Mouse (Mus musculus) spleen, adult 2 months (tissue): ENCODE data around the gene Grin2c. TPM values are rescaled to one million over a fixed set of nuclear protein-coding genes. Genes with fewer than 3 reads are reported as not detected.

Experiments used
- DNase-seq, 2 experiments: peaks; one replicate each; pipeline versions ENCODE4 v3.0.0 to v3.0.0-alpha.2; 2012 to 2021; ENCODE audit warnings: low spot score in 2 of 2, low read depth in 1 of 2
- H3K27ac ChIP-seq: fragments of 200-500 bp; 2 replicates; pipeline ENCODE4 v1.5.1; 2012; ENCODE audit warnings: low read length, inconsistent platforms; ENCODE audit not compliant: insufficient read depth
- H3K27me3 ChIP-seq: fragments of 200-500 bp; 2 replicates; pipeline ENCODE4 v1.6.1; 2012; ENCODE audit warnings: mild to moderate bottlenecking, moderate library complexity, low read length, inconsistent platforms; ENCODE audit not compliant: control insufficient read depth, insufficient read depth
- H3K36me3 ChIP-seq: fragments of 200-500 bp; 2 replicates; pipeline ENCODE4 v1.6.1; 2012; ENCODE audit warnings: mild to moderate bottlenecking, low read length, inconsistent platforms; ENCODE audit not compliant: control insufficient read depth, insufficient read depth
- H3K4me1 ChIP-seq: fragments of 200-500 bp; 2 replicates; pipeline ENCODE4 v1.6.1; 2011; ENCODE audit warnings: inconsistent platforms; ENCODE audit not compliant: control insufficient read depth, insufficient read depth, insufficient read length
- H3K4me3 ChIP-seq: fragments of 200-500 bp; 2 replicates; pipeline ENCODE4 v1.5.1; 2011; ENCODE audit warnings: mild to moderate bottlenecking, inconsistent platforms; ENCODE audit not compliant: insufficient read depth, insufficient read length; ENCODE audit errors: extremely low read depth
- CTCF ChIP-seq: fragments of 200-500 bp; IDR thresholded peaks from 2 replicates; pipeline ENCODE4 v1.5.1; 2011; ENCODE audit warnings: mild to moderate bottlenecking, inconsistent platforms; ENCODE audit not compliant: insufficient read depth, insufficient read length, insufficient replicate concordance; ENCODE audit errors: extremely low read depth
- POLR2A ChIP-seq: fragments of 200-500 bp; IDR thresholded peaks from 2 replicates; pipeline ENCODE4 v1.6.1; 2011; ENCODE audit warnings: low read depth, low read length, inconsistent platforms
- WGBS: fragments of 180-500 bp; shearing (Covaris S2); methylation state at CpG from one replicate; pipeline ENCODE4 v1.1.7; 2018; 5-methylcytosine and 5-hydroxymethylcytosine counted together
- polyA plus RNA-seq: library from polyadenylated mRNA; depleted of rRNA; stranded (reverse); fragments of >200 nt; gene quantifications from 2 replicates; pipeline ENCODE4 v1.2.3, GENCODE M21; 2012

Gene Grin2c
- polyA plus RNA-seq, 1 experiment, result 13.7 TPM

DNA sequence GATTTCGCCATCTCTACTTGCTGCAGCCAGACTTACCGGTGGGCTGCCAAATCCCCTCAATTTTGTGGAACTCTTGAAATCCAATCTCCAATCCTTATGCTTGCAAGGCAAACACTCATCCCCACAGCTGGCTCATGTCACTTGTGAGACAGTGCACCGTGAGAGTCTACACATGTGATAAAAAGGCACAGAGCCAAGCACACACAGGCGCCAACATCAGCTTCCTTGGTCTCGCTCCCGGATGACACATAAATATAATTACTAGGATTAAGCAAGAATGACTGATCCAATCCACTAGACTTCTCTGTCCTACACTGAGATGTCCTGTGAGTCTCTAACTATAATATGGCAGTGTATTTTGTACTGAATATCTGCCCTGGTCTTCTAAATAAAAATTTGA lies 23.9 kb upstream of the Grin2c start:
- 89% methylated on average over 6 of the region's 6 CpGs for WGBS
- no peaks in the 10 kb centered on the region for H3K4me1 ChIP-seq
- no peaks in the 10 kb centered on the region for H3K27me3 ChIP-seq
- H3K27ac ChIP-seq, result no peak overlapping the region
- no peak overlapping the region for H3K4me3 ChIP-seq
- TF ChIP-seq CTCF (no peak), POLR2A (no peak)
- DNase-seq, result no peak
- no peaks in the 10 kb centered on the region for H3K36me3 ChIP-seq

DNA sequence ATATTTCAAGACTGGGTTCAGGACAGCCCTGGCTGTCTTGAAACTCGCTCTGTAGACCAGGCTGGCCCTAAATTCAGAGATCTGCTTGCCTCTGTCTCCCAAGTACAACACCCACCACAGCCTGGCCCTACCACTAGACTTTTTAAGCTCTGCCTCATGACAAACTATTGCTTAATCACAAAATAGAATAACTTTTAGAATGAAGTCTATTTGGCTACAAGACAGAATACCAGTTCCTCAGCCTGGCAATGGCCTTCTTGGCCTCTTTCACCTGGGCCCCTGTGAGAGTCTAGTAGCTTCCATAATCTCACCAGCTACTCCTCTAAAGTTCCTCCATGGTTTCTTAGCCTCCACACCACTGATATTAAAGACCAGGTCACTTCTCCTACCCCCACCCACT lies 23.3 kb upstream of the Grin2c start:
- no peak overlapping the region for H3K27ac ChIP-seq
- H3K4me1 ChIP-seq, result no peaks in the 10 kb centered on the region
- no peak for TF ChIP-seq CTCF
- DNase-seq, result no peak
- no peak overlapping the region for H3K4me3 ChIP-seq
- WGBS, result 88% methylated on average over 1 of the region's 1 CpGs
- no peaks in the 10 kb centered on the region for H3K36me3 ChIP-seq
- no peaks in the 10 kb centered on the region for H3K27me3 ChIP-seq

DNA sequence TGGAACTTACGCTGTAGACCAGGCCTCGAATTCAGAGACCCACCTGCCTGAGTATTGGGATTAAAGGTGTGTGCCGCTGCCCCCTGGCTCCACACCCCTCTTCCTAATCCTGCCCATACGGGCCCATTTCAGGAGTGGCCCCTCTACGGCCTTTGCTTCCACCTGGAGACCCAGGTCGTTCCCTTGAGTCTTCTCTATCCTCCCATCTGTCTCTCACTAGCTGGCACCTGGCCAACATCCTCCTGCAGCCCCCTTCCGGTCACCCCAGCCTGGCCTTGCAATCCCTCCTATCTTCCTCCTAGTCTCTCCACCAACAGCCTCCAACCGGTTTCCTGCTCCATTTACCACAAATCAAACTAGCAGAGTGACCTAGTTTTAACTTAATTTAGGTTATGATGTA lies 22.8 kb upstream of the Grin2c start:
- Histone ChIP-seq H3K27ac (no peak overlapping the region), H3K4me3 (no peak overlapping the region), H3K27me3 (no peaks in the 10 kb centered on the region), H3K4me1 (no peaks in the 10 kb centered on the region), H3K36me3 (no peaks in the 10 kb centered on the region)
- DNase-seq, result no peak
- 80% methylated on average over 8 of the region's 8 CpGs for WGBS
- TF ChIP-seq CTCF (no peak), POLR2A (no peak)

DNA sequence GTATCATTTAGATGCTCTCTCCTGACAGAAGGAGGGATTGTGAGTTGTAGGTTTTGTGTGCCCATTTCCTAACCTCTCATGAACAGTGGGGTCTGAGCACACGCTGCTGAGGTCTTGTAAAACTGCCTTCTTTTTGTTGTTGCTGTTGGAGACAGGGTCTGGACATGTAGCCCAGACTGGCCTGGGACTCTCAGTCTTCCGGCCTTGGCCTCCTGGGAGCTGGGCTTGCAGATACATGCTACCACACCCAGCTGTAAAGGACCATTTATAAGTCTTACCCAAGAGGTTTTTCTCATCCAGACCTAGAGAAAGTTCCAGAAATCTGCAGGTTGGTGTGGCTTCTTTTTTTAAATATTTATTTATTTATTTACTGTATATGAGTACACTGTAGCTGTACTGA lies 21.3 kb upstream of the Grin2c start:
- no peak for DNase-seq
- no peaks in the 10 kb centered on the region for H3K36me3 ChIP-seq
- TF ChIP-seq POLR2A (no peak), CTCF (no peak)
- no peak overlapping the region for H3K4me3 ChIP-seq
- 81% methylated on average over 2 of the region's 2 CpGs for WGBS
- no peaks in the 10 kb centered on the region for H3K27me3 ChIP-seq
- H3K4me1 ChIP-seq, result no peaks in the 10 kb centered on the region
- H3K27ac ChIP-seq, result no peak overlapping the region

DNA sequence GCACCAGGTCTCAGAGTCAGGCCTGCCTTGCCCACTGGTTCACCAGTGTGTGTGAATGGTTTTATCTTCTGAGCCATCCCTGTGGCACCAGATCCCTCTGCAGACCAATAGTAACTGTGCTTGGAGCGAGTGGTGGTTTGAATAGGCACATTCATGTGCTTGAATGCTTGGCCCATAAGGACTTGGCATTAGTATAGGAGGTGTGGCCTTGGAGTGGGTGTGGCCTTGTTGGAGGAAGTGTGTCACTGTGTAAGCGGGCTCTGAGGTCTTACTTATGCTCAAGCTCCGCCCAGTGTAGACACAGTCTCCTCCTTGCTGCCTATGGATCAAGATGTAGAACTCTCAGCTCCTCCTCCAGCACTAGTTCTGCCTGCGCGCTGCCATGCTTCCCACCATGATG lies 20.3 kb upstream of the Grin2c start:
- WGBS, result 86% methylated on average over 5 of the region's 5 CpGs
- no peak for TF ChIP-seq CTCF
- TF ChIP-seq POLR2A, result no peak
- Histone ChIP-seq H3K4me3 (no peak overlapping the region), H3K27ac (no peak overlapping the region), H3K36me3 (no peaks in the 10 kb centered on the region), H3K27me3 (no peaks in the 10 kb centered on the region), H3K4me1 (no peaks in the 10 kb centered on the region)
- no peak for DNase-seq

DNA sequence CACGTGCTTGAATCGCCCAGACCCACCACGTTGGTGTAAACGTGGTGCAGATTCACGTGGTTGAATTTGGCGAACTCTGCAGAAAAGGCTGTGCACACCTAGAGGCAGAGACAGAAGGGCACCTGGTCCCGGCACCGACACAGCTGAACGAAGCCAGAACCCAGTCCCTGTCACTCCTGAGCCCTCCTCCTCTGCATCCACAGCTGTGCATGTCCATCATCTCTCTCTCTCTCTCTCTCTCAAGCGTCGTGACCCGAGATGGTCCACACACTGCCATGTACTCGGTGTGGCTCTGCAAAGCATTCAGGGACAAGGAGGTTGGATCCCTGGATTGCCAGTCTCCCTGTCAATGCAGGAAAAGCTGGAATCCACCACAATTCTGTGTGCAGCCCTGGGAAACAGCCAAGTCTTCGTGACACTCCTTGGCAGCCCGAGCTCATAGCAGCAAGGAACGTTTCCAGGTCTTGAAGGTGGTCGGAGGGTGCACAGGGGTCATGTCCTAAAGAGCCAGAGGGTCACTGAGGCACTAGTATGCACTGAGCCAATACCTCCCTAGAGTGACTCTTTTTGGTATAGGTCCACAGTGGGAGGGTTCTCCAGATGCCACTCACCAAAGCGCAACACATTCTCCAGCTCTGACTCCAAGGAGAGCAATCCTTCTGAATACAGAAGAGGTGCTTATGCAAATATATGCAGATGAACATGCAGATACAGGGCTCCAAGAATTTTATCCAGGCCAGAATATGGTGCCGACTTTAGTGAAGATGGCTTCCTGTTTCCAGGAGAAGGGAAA lies 19.4 kb upstream of the Grin2c start:
- H3K27ac ChIP-seq, result no peak overlapping the region
- 77% methylated on average over 19 of the region's 19 CpGs for WGBS
- H3K36me3 ChIP-seq, result no peaks in the 10 kb centered on the region
- DNase-seq, result no peak
- TF ChIP-seq CTCF, result no peak
- no peak for TF ChIP-seq POLR2A
- no peak overlapping the region for H3K4me3 ChIP-seq
- no peaks in the 10 kb centered on the region for H3K4me1 ChIP-seq
- no peaks in the 10 kb centered on the region for H3K27me3 ChIP-seq

DNA sequence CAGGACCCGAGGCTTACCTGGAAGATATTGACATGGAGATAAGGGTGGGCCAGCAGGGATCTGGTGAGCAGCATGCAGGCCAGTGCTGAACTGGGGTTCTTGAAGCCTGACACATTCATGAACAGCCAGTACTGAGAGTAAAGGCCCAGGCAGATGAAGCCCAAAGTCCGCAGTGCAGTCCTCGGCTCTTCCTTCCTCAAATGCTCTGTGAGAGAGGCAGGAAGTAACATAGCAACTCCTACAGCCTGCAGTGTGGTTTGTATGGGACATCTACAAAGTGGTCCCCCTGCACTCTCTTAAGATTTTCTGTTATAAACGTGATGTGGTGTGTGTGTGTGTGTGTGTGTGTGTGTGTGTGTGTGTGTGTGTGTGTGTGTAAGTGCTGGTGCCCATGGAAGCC lies 18.2 kb upstream of the Grin2c start:
- H3K4me1 ChIP-seq, result no peaks in the 10 kb centered on the region
- no peak overlapping the region for H3K4me3 ChIP-seq
- TF ChIP-seq POLR2A (no peak), CTCF (no peak)
- whole genome bisulfite sequencing, result 15% methylated on average over 4 of the region's 4 CpGs
- H3K36me3 ChIP-seq, result no peaks in the 10 kb centered on the region
- H3K27me3 ChIP-seq, result no peaks in the 10 kb centered on the region
- H3K27ac ChIP-seq, result no peak overlapping the region
- DNase-seq, result no peak
